Mouse (Mus musculus) layer of hippocampus, adult 8-10 months (tissue): ENCODE data around the gene Cldn16. TPM values are rescaled to one million over a fixed set of nuclear protein-coding genes. Genes with fewer than 3 reads are reported as not detected.

Source experiments
- total RNA-seq, 4 experiments: library from RNA; stranded (reverse); gene quantifications; 2 replicates each; pipeline ENCODE4 v1.2.4; 2022

The Cldn16 gene
- total RNA-seq, 4 experiments from 2014 or later, result not detected

Other genes with a start within 250 kb of the Cldn16 start
- 1 to 10 TPM; 1.4 to 2.0 (median 1.6) TPM for gene Cldn1, start 91.3 kb upstream of the Cldn16 start, total RNA-seq
- gene Tmem207, start 63.6 kb downstream of the Cldn16 start, total RNA-seq, result not detected
- 10 to 100 TPM; 59.4 to 67.3 (median 60.2) TPM for gene Il1rap, start 118.6 kb downstream of the Cldn16 start, total RNA-seq